Mouse (Mus musculus): ENCODE results near the gene Svbp. TPM values are rescaled to one million over a fixed set of nuclear protein-coding genes. Genes with fewer than 3 reads are reported as not detected.

Gene Svbp
- total RNA-seq, 2 experiments from 2014 or later, result 9.7 to 11.9 TPM

DNA sequence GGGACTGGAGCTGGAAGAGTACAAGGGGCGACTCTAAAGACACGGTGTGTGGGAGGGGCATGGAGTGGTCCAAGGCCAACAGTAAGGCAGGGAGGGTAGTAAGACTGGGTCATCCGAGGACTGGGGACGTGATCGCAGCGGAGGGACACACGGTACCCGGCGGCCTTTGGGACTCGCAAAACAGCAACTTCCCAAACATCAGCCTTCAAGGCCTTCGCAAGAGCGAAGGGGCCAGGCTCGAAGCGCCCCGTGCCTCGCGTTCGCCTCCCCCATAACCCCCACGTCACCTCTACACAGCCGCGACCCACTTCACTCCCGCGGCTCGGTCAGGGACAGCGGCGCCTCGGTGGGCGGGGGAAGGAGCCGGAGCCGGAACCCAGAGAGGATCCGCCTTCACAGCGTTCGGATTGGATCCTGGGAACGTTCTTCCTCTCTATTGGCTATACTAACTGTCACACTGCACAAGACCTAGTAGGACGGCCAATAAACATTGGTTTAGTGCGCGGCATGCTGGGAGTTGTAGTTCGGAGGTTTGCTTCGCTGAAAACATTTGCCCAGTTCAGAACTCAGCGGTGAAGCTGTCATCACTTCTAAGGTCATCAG is 21.2 kb upstream of the Svbp start, which contains the start of gene Zfp691:
TSS of gene Zfp691 (minus strand) at position 345 of the 603 bp plus-strand sequence.
- peak within 1 kb of the TSS; percentile 98 for H3K27ac ChIP-seq
- H3K4me3 ChIP-seq, result peak within 1 kb of the TSS; percentile 97
- DNase-seq, result peak; percentile 95
- no peak for TF ChIP-seq CTCF (IDR thresholded peaks at IDR 0.05)
- intact Hi-C loops (cut with DNase I), result no loop called here

DNA sequence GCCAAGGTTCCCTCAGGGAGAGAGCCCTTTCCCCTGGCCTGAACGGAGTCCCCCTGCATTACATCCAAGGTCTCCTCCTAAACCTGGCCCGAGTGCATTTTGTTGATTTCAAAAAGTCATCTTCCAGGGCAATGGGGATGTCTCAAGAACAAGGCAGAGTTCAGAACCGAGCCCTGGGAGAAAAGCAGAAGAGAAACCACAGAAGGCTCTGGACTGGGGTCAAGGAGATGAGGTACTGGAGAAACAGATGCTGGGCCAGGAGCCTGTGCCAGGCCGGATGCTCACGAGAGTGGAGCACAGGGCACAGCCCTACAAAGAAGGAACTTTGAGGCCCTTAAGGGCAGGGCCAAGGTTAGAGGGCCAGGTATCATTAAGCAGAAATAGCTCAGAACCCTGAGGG is 17.4 kb upstream of the Svbp start:
- intact Hi-C loops (cut with DNase I), result no loop called here
- peak; percentile 35 for DNase-seq
- H3K27ac ChIP-seq, result 0 out of 2 replicates have a peak overlapping the region, but pooled peaks have one; percentile 1

DNA sequence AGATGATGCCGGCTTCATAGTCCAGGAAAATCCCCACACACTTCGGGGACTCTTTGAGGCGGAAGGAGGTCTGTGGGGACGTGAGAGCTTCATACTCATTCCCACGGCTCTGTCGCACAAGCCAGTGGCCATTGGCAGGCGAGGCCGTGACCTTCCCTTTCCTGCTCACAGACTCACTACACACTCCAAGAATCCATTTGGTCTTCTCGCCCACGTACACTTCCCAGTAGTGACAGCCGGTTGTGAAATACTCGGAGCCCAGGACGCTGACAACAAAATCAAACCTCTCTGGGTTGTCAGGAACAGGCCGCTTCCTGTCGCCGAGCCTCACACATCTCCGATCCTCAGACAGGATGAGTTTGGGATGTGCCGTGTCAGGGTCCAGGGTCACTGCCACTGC is 16.8 kb upstream of the Svbp start:
- intact Hi-C loops (cut with DNase I), result no loop called here

More for the DNA sequence above, 17.4 kb upstream of the Svbp start:
- no peak for TF ChIP-seq CTCF (IDR thresholded peaks at IDR 0.05)
- no peak overlapping the region for H3K4me3 ChIP-seq

DNA sequence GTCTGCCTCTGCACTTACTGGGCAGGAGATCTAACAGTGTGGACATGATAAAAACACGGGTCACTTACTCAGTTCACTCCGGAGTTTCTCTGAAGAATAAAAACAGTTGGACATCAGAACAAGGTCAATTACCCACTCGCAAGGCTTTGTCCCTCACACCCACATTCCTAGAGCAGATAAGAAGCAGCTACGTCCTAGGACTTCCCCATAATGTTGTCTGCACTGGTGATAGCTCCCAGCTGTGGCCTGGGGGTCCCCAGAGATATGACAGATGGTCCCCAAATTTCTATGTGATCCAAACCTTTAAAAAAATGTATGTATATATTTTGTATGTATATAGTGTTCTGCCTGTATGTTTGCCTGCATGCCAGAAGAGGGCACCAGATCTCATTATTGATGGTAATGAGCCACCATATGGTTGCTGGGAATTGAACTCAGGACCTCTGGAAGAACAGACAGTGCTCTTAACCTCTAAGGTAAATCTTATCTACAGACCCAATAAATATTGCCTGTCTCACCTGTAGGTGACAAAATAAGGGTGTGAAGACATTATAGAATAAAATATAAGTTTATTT is 14.9 kb upstream of the Svbp start:
- 0 out of 2 replicates have a peak, but pooled peaks have one; percentile 13 for TF ChIP-seq CTCF (IDR thresholded peaks at IDR 0.05)
- DNase-seq, result no peak
- H3K27ac ChIP-seq, result no peak overlapping the region
- intact Hi-C loops (cut with DNase I), result no loop called here
- no peak overlapping the region for H3K4me3 ChIP-seq

More for the DNA sequence above, 16.8 kb upstream of the Svbp start:
- Histone ChIP-seq H3K27ac (0 out of 2 replicates have a peak overlapping the region, but pooled peaks have one; percentile 1), H3K4me3 (no peak overlapping the region)
- no peak for DNase-seq
- TF ChIP-seq CTCF (IDR thresholded peaks at IDR 0.05), result no peak

DNA sequence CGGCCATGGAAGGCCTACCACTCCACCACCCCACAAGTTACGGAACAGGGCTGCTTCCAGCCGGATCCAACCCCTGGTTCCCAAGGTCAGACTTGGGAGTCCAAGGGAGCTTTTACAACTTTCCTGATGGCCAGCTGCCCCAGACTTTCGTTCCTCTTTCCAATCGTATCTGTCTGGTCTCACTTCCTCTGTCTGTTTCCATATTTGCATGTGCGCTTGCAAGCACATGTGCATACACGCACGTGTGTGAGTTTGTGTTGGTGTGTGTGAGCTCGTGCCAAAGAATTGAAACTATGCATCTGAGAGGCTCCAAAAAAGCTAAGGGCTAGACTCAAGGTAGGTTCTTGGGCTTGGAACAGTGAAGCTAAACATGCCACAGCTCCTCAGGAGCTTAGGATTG is 13.7 kb upstream of the Svbp start:
- Histone ChIP-seq H3K27ac (no peak overlapping the region), H3K4me3 (no peak overlapping the region)
- intact Hi-C loops (cut with DNase I), result no loop called here
- no peak for DNase-seq
- no peak for TF ChIP-seq CTCF (IDR thresholded peaks at IDR 0.05)

DNA sequence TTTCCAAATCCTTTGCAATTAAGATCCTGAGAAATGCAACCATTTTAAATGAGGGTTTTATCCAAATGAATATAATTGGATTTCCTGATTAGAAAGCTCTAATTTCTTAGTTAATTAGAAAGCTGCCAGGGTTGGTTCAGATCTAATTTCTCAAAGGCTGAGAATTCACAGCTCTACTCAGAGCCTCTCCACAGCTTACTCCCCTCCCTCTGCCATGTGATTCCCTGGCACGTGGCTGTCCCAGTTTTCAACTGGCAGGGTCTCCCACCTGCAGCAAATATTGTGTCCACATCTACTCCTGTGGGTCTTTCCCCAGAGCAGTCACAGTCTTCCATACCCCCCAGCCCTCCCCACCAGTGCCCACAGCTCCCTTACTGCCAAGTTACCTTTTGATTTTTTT is 11.6 kb upstream of the Svbp start:
- DNase-seq, result no peak
- Histone ChIP-seq H3K4me3 (no peak overlapping the region), H3K27ac (no peak overlapping the region)
- intact Hi-C loops (cut with DNase I), result no loop called here
- no peak for TF ChIP-seq CTCF (IDR thresholded peaks at IDR 0.05)

DNA sequence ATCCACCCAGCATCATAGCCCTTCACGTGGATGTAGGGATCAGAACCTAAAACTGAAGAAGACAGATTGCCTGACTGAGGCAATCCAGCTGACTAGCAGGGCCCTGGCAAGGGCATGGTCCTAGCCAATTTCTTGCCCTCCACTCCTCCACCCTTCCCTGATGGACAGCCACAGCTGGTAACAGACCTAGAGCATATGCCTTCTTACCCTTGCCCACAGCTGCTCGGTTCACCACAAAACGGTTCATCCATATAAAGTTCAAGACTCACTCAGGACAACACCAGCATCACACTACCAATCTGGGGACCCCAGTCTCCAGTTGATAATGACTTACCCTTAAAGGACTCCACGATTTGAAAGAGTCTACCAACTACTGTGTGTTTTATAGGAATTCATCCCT is 9.3 kb upstream of the Svbp start:
- DNase-seq, result no peak
- Histone ChIP-seq H3K27ac (no peak overlapping the region), H3K4me3 (no peak overlapping the region)
- TF ChIP-seq CTCF (IDR thresholded peaks at IDR 0.05), result no peak
- intact Hi-C loops (cut with DNase I), result no loop called here

DNA sequence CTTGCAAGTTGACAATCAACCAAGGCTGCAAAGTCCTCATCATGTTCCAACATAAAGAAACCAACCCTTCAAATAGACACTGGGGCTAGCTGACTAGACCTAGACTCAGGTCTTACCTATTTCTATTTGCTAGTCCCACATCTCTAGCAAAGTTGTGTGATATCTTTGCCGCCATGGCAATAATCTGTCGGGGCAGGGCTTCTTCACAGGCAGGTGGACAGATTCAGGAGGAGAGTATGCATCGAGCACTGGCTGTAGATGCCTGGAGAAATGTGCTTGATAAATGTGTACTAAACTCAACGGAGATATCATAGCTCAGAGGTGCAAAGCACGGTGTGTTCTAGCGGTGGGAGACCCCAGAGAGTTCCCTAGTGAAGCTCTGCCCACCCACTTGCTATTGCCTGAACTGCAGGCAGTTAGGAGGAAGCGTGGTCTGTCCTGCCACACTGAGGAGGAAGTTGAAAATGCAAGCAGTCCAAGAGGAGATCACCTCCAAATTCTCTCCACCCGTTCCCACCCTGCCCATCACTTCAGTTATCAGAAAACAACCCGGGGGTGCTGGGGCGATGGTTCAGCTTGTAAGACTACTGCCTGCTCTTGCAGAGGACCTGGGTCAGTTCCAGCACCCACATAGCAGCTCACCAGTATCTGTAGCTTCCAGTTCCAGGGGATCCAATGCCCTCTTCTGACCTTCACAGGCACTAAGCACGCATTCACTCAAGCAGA is 6.9 kb upstream of the Svbp start:
- H3K27ac ChIP-seq, result no peak overlapping the region
- DNase-seq, result peak; percentile 37
- TF ChIP-seq CTCF (IDR thresholded peaks at IDR 0.05), result peak; percentile 26; the same call in 1 of the 2 replicates
- intact Hi-C loops (cut with DNase I), result no loop called here
- H3K4me3 ChIP-seq, result no peak overlapping the region

DNA sequence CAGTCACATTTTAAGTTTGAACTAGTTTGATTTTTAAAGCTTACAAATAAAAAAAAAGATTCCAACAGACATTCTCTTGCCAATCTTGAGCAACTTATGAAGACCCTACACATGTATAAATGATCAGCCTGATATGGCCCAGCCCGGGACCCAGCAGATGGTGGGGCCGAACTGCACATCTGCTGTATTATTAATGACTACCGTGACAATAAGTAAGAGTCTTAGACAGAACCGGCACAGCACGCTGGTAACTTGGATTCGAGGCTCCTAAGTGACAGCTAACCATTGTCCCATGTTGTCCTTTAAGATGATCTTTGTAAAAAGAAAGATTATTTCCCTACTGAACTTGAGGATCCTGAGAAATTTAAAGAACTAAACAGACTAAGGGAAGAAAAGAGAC is 5.7 kb upstream of the Svbp start:
- no peak for DNase-seq
- H3K4me3 ChIP-seq, result no peak overlapping the region
- H3K27ac ChIP-seq, result no peak overlapping the region
- no peak for TF ChIP-seq CTCF (IDR thresholded peaks at IDR 0.05)
- intact Hi-C loops (cut with DNase I), result no loop called here

DNA sequence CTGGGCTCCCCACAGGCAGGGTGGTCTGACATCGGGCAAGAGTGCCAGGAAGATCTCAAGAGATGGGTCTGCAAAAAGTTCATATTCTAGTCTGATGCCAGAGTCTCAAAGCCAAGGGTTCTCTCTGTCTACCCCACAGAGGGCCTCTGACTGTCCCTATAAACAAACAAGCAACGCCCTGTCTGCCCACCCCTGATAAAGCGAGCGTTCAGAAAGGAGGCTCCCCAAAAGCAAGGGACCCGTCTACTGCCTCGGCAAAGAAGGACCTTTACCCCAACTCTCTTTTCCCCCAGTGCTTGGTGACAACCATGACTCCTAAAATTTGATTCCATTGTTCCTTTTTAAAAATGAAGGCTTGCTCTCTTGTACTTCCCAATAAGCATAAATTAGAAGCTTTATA is 5.2 kb upstream of the Svbp start, which contains the start of gene Ermap:
TSS of gene Ermap (minus strand) at position 148 of the 400 bp plus-strand sequence.
- Histone ChIP-seq H3K27ac (no peak within 1 kb of the TSS), H3K4me3 (no peak within 1 kb of the TSS)
- intact Hi-C loops (cut with DNase I), result loop anchor here (10.0 kb wide), 1 partner anchor 85 kb away; the partner anchor contains the start of gene Slc2a1
- no peak for DNase-seq
- no peak for TF ChIP-seq CTCF (IDR thresholded peaks at IDR 0.05)

DNA sequence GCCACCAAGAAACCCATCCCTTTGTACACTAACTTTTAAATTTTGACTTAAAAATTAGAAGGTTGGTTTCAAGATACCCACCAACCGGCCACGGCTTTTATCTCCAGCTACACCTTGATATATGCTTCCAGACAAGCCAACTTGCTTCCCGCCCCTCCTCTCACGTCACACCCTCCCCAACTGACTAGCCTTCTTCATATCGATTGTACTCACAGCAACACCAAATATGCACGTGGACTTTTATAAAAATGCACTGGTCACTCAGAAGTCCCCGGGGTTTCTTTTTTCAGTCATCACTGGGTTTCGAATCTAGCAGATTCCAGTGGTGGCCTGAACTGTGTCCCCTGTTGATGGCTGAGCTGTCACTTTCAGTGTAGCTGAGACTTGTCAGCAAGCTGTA is 4.5 kb upstream of the Svbp start:
- DNase-seq, result no peak
- no peak overlapping the region for H3K27ac ChIP-seq
- intact Hi-C loops (cut with DNase I), result loop anchor here (10.0 kb wide), 1 partner anchor 86 kb away; the partner anchor contains the start of gene Slc2a1
- no peak for TF ChIP-seq CTCF (IDR thresholded peaks at IDR 0.05)
- no peak overlapping the region for H3K4me3 ChIP-seq

DNA sequence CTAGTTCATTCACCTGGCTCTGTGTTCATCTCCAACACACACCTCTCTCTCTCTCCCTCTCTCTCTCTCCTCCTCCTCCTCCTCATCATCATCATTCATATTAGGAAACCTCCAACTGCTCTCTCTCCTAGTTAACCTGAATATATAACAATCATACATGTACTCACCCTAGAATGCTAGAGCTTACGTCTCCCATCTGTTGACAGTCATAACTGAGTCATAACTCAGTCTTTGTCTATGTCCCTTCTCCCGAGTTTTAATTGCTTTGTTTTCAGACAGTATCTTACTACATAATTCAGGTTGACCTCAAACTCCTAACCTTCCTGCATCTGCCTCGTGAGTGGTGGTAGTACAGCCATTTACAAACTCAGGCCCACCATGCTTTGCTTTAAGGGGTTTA is 3.8 kb upstream of the Svbp start:
- Histone ChIP-seq H3K27ac (no peak overlapping the region), H3K4me3 (no peak overlapping the region)
- intact Hi-C loops (cut with DNase I), result loop anchor here (10.0 kb wide), 1 partner anchor 86 kb away; the partner anchor contains the start of gene Slc2a1
- DNase-seq, result no peak
- TF ChIP-seq CTCF (IDR thresholded peaks at IDR 0.05), result no peak

DNA sequence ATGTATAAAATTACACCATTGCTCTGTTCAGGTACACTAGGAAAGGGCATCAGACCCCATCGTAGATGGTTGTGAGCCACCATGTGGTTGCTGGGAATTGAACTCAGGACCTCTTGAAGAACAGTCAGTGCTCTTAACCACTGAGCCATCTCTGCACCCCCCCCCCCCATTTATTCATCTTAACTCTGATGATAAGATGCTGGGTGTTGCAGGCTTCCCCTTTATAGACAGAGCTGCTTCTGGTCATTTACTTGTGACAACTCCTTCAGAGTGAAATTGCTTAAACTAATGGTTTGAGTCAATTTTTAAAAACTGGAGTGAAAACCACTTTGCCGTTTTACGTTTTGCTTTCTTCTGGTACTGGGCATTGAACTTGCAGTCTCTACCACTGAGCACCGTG is 2.3 kb upstream of the Svbp start:
- intact Hi-C loops (cut with DNase I), result loop anchor here (10.0 kb wide), 1 partner anchor 88 kb away; the partner anchor contains the start of gene Slc2a1
- H3K4me3 ChIP-seq, result no peak overlapping the region
- no peak for DNase-seq
- no peak overlapping the region for H3K27ac ChIP-seq
- TF ChIP-seq CTCF (IDR thresholded peaks at IDR 0.05), result no peak

Measured in gastrocnemius, adult 2 months (tissue).